Mouse (Mus musculus): ENCODE measurements around the gene Loxl1.
"Not testable (repeated sequence)": the region's sequence is repeated elsewhere in the genome, so short reads cannot be mapped to it uniquely, and the experiment has no call there.

Loxl1 gene

DNA sequence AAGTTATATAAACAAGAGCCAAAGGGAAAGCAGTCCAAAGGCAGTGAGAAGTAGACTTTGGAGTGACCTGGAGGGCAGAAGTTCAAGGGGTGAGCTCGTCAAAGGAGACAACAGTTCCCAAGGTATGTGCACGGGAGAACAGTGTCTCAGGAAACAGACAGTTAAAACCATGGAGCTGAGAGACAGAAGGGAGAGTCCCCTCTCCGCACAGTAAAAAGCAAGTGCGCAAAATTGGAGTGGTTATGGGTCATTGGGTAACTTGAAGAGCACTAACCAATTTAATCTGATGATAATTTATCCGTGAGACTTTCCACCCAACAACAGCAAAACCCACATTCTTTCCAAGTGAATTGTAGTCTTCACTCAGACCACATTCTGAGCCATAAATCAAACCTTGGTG lies 36.6 kb downstream of the Loxl1 start:
- no peak for DNase-seq (ENCODE audit: low spot score)

DNA sequence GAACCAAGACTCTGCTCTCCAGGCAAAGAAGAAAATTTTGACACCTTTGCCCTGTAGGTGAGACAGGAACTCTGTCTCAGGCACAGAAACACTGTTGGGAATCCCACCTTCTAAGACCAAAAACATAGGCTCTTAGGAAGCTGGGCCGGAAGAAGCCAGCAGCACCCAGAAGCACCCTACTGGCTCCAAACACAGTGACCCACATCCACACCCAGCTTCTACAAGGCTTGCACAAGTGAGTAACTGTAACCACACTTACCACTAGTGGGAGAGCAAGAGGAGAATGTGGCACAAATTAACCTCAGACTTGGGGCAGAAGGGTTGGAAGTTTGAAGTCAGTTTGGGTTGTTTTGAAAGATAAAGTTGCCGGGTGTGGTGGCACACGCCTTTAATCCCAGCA lies 37.2 kb downstream of the Loxl1 start:
- no peak for DNase-seq (ENCODE audit: low spot score)

DNA sequence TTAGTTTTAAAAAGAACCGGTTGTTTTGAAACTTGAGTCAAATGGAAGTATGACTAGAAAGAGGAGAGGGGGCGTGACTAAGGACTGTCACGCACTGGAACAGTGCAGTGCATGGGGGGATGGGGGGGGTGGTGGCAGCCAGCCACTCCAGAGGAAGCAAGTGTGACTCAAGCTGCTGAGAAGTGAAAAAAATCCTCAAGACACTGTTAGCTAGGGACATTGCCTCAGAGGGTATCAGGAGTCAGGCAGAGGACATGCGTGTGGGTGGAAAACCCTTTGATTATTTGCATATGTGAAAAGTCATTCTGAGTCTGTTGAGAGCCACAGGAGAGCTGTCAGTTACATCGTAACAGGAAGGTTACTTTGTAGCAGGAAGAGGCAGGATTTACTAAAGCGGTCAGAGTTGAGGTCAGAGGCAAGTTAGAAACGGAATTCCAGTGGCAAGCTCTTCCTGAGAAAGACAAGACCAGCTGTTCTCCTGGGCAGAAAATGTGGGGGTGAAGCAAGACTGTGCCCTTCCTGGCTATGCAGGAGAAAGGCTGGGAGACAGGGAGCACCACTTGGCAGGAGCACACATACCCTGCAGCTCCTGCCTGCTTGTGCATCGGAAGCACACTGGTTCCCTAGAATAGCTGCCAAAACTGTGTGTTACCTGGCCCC lies 37.7 kb downstream of the Loxl1 start:
- DNase-seq (ENCODE audit: low spot score): no peak

DNA sequence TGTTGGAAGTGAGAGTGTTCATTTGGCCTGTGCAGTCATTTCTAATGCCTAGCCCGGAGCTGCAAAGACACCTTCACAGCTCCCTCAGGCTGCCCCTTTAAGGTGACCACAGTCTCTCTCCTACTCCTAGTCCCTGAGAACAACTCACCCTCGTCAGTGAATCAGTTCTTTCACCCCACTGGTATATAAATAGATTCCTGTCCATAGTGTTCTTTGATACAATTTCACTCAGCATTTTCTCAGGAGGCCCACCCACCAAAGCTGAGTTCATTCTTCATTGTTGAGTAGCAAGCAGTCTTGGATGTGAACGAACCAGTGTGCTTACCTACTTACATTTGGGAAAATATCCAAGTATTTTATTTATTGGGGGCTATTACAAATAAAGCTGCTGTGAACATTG lies 38.4 kb downstream of the Loxl1 start:
- DNase-seq (ENCODE audit: low spot score): no peak

DNA sequence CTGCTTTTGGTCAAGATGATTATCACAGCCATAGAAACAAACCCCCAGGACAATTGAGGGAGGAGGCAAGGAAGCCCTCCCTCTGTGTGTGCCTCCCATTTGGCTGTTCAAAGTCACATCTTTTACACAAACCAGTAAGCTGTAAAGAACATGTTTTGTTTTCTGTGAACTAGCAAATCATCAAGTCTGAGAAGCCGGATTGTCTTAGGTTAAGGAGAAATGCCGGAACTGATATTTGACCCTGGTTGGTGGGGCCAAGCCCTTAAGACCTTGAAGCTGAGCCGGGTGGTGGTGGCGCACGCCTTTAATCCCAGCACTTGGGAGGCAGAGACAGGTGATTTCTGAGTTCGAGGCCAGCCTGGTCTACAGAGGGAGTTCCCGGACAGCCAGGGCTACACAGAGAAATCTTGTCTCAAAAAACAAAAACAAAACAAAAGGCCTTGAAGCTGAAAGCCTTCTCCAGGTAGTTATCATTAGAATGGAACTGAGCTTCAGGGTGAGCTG lies 38.8 kb downstream of the Loxl1 start:
- DNase-seq (ENCODE audit: low spot score): no peak

DNA sequence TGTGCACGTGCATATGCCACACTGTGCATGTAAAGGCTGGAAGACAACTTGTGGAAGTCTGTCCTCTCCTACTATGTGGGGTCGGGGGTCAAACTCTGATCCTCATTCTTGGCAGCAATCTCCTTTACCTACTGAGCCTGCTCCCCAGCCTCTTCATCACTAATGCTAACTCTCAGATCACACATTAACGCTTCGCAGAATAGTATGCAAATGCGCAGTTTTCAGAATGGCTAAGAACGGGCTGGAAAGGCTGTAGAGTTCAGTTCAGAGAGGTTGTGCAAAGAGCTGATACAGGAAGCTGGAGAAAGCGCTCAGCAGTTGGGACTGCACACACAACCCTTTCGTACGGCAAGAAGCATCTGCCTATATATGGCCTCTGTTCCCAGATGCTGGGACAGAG lies 40.1 kb downstream of the Loxl1 start:
- no peak for DNase-seq (ENCODE audit: low spot score)

DNA sequence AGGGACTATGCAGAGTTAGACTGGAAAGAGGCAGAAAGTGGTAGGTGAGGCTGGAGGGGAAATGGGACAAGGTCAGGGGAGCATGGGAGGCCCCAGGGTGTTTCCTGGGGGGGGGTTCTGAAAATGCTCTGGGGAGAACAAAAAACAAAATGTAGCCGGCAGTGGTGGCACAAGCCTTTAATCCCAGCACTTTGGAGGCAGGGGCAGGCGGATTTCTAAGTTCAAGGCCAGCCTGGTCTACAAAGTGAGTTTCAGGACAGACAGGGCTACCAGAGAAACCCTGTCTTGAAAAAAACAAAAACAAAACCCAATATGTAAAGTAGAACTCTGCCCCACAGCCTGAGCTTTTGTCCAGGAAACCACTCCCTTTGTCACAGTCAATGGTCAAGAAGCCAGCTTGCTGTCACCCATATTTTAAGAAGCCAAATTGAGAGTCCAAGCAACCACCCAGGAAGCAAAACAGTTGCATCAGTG lies 40.9 kb downstream of the Loxl1 start:
- DNase-seq (ENCODE audit: low spot score): no peak

DNA sequence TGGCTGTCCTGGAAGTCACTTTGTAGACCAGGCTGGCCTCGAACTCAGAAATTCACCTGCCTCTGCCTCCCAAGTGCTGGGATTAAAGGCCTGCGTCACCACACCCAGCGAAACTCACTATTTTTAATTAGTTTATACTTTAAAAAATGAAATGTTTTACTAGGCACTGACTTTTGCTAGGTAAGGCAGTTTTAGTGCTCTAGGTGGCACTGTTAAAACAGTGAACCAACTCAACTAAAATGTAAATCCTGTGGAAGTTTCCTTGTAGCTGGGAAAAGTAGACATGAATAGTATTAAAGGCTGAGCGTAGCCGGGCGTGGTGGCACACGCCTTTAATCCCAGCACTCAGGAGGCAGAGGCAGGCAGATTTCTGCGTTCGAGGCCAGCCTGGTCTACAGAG lies 41.4 kb downstream of the Loxl1 start:
- not testable (repeated sequence) for DNase-seq (ENCODE audit: low spot score)

DNA sequence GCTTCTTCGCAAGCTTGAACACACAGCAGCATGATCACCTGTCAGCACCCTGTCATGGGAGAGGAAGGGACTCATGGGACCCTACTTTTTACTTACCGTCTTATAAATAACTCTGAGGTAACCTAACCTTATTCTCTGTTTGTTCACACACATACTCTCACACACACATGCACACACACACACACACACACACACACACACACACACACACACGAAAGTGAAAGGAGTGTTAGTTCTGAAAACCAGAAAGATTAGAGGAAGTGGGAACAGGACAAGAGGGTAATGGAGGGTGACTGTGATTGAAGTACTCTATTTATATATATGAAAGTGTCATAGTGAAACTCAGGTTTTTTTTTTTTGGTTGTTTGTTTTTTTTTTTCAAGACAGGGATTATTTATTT lies 41.9 kb downstream of the Loxl1 start:
- DNase-seq (ENCODE audit: low spot score): no peak

DNA sequence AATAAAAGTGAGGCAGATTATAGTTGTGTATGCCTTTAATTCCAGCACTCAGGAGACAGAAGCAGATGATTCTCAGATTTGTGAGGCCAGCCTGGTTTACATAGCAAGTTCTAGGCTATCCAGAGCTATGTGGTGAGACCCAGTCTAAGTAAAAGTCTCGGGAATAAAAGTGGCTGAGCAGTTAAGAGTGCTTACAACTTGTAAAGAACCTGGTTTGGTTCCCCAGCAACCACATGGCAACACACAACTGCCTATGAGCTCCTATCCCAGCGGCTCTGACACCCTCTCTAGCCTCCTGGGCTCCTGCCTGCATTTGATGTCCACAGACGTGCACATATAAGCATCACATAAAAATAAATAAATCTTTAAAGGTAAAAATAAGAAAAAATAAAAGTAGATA lies 42.9 kb downstream of the Loxl1 start:
- DNase-seq (ENCODE audit: low spot score): no peak

DNA sequence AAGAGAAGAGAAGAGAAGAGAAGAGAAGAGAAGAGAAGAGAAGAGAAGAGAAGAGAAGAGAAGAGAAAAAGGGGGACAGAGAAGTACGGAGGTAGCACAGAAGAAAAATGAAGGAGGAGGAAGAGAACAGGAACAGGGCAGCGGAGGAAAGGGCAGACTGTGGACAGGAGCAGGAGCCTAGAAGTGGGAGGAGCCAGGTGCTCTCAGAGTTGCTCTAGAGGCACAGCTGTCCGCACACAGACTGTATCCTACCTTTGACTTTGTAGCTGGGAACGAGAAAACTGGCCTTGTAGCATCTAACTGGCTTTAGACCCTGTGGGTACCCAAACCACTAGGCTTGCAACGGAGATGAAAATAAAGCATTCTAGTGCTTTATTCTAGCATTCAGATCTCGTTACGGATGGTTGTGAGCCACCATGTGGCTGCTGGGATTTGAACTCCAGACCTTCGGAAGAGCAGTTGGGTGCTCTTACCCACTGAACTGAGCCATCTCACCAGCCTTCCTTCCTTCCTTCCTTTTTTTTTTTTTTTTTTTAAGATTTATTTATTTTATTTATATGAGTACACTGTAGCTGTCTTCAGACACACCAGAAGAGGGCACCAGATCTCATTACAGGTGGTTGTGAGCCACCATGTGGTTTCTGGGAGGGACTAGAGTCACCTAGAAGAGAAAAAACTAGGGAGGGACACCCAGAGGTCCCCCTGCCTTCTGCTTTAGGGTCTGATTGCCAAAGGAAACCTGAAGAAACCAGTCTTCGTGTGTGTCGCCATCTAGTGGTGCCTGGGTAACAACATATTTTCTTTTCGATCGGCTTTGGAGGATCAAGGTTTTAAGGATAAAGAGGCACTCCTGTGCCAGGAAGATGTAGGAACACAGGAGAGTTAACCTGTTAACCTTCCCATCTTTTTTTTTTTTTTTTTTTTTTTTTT lies 44.3 kb downstream of the Loxl1 start:
- DNase-seq (ENCODE audit: low spot score): peak; percentile 74

DNA sequence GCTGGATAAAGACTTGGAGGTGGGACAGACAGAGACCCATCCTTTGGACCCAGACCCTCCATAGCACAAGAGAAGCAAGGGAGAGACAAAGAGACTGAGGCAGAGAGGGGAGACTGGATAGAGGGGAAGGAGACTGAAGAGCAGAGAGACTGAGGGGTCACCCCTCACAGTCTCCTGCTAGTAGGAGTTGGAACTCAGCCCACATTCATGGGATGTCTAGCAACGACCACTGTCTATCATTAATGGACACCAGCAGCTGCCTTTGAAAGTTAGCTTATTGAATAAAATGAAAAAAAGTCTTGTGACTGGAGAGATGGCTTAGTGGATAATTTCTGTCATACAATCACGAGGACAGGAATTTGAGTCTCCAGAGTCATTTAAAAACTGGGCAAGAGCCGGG lies 45.9 kb downstream of the Loxl1 start:
- no peak for DNase-seq (ENCODE audit: low spot score)

DNA sequence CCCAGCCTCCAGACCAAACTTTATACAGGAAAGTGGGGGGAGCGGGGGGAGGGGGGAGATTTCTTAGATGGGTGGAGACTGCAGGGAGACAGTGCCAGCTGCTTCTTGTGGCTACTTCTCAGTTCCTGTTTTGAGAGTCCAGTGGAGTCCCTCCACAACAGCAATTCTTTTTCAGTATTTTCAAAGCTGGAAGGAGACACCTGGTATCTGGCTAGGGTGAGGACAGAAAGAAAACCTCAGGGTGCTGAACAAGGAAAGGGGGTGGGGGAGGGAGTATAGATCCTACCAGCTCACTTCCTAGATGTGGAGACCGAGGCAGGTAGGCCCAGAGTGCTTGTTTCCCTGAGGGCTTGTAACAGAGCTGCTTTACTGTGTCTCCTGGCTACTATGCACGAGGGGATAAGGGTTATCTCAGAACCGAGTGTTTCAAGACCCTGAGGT lies 46.4 kb downstream of the Loxl1 start:
- DNase-seq (ENCODE audit: low spot score): no peak

DNA sequence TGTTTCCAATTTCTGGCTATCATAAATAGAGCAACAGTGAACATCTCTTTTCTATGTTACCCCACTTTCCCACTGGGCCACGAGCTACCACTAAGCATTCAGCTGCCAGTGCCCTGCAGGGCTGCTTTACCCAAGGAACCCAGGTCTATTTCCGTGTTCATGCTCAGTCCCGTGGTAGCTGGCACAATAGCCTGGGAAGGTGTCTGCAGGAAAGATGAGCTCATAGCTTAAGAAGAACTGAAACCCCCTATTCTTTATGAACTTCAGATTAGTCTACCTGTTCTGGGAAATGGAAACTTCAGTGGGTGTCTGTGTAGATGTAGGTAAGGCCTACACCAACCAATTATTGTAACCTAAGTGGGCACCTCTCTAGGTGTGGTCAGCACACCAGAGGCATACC lies 47.6 kb downstream of the Loxl1 start:
- DNase-seq (ENCODE audit: low spot score): no peak

DNA sequence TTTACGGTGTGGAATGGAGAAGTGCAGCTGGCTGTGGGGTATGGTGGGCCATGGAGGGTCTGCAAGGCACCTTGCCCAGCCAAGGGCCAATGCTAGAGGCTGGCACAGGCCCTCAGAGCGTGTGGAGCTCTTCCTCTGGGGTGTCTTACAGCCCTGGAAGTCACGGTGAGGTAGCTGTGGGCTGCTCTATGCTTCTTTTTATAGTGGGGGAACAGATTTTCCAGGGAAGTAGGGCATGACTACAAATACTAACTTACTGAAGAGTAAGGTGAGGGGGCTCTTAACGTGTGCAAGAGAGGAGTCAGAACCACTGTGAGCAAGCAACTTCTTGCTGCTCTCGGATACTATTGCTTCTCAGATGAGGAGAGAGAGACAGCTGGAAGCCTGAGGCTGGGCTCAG lies 50.5 kb downstream of the Loxl1 start:
- DNase-seq (ENCODE audit: low spot score): no peak

DNA sequence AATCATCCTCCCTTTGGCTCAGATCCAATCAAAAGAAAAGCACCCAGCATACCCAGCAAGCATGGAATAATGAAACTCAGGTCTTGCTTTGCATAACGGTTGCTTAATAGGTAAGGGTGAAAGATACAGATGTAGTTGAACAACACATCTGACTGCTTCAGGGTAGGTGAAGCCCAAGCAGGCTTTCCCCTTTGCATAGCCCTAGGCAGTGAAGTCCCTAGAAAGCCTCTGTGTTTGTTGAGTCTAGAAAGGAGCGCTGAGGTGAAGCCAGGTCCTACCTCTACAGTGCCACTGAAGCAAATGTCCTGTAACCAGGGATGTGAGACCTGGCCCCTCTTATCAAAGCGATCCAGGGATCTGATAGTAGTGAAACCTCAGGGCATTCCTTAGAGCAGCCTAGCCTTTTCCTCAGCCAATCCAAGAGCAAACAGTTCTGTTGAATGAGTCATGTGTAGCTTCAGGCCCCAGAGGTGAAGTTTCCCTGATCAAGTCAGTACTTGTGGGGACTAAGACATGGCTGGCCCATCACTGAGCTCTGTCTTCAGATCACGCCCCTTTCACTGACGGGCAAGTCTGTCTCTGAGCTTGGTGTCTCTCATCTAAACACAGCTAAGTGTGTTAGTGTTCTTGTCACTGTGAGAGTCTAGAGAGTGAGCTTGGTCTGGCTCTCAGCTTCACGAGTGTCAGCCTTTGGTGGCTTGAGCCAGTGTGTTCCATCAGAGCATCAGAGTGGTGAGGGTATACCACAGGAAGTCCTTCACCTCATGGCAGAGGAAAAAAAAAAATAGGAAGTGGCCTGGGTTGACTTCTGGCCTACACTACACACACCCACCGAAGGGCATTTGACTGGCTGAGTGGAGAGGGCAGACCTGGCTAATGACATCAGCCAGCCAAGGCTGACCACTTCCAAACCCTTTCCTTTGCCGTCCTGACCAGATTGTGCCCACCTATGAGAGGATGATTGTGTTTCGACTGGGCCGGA lies 57.0 kb downstream of the Loxl1 start:
- DNase-seq (ENCODE audit: low spot score): no peak

DNA sequence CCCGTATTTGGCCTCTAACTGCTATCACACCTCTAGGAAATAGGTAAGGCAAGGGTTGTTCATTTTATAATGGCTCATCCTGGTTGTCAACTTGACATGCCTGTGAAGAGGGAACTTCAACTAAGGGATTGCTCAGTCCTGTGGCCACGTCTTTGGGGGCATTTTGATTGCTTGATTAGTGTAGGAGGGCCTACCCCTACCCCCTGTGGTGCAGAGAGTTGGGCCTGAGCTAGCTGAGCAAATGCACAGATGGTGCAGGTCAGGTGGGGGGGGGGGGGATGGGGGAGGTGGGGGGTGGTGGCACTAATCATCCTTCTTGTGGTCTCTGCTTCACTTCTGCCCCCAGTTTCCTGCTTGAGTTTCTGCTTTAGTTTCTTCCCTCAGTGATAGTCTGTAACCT lies 57.9 kb downstream of the Loxl1 start:
- DNase-seq (ENCODE audit: low spot score): no peak

DNA sequence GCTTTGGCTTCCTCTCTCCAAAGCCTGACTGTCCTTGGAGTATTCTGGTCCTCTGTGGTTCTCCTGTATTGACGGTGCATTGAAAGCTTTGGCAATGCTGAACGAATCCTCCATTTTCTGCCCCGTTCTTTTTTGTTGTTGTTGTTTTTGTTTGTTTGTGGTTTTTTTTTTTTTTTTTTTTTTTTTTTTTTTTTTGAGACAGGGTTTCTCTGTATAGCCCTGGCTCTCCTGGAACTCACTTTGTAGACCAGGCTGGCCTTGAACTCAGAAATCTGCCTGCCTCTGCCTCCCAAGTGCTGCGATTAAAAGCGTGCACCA lies 59.2 kb downstream of the Loxl1 start:
- DNase-seq (ENCODE audit: low spot score): not testable (repeated sequence)

DNA sequence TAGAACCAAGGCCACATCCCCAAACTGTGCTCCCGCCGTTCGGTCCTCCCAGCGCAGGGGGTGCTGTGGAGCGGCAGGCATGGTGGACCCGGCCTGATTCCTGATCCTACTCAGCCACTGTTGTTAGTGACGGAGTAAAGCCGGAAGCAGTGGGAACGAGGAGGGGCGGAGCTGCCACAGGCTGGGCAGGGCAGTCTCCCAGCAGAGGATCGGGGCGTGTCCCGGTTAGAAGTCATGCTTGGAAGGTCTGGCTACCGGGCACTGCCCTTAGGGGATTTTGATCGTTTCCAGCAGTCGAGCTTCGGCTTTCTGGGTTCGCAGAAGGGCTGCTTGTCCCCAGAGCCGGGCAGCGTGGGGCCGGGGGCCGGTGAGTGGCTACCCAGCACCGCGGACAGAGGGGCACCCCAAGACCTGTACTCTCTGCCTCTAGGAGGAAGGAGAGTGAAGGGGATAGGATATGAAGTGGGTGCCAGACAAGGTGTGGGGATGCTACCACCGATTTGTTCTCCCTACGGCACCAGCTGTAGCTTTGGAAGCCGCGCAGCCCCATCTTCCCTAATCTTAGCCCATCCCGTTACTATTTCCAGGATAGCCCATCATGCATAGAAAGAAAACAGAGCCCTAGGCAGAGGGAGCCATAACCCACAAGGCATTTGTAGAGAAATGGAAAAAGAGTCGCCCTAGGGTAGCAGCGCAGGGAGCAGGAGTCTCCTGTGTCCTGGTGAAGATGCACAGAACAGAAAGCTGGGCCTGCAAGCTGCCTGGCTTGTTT lies 59.8 kb downstream of the Loxl1 start, which contains the start of gene Stoml1:
Gene Stoml1 (plus strand): TSS at position 132 of the 772 bp plus-strand sequence.
- peak; percentile 92 for DNase-seq (ENCODE audit: low spot score)

DNA sequence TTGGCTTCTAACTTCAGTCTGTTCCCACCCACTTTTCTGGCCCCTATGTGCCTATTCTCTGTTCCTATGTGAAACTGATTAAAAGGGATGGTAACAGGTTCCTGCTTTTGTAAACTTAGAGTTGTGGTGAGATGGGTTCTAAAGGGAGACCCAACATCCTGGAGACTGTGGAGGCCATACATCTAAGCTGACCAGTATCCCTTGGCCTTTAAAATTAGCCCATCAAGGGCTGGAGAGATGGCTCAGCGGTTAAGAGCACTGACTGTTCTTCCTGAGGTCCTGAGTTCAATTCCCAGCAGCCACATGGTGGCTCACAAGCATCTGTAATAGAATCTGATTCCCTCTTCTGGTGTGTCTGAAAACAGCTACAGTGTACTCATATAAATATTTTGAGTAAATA lies 62.3 kb downstream of the Loxl1 start:
- not testable (repeated sequence) for DNase-seq (ENCODE audit: low spot score)

DNA sequence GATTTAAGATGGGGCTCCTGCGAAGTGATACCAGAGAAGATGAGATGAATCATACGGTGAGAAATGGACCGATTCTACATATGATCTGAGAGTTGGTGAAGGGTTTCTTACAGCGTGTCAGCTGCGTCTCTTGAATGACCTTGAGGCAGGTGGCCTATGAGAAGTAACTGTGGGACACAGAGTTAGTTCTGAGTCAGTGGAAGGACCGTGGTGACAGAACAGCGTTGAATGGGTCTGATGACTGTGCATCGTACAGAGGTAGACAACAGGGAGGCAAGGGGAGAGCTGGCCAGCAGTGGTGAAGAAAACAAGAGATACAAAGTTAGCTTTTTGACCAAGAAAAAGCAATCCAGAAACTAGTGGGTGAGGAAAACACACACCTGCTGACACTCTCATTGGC lies 62.7 kb downstream of the Loxl1 start:
- DNase-seq (ENCODE audit: low spot score): no peak
